Mouse (Mus musculus): ENCODE results near the gene Clp1.
A peak's percentile ranks its signal among the peaks of the same experiment; 100 is the strongest.

Clp1 gene

DNA sequence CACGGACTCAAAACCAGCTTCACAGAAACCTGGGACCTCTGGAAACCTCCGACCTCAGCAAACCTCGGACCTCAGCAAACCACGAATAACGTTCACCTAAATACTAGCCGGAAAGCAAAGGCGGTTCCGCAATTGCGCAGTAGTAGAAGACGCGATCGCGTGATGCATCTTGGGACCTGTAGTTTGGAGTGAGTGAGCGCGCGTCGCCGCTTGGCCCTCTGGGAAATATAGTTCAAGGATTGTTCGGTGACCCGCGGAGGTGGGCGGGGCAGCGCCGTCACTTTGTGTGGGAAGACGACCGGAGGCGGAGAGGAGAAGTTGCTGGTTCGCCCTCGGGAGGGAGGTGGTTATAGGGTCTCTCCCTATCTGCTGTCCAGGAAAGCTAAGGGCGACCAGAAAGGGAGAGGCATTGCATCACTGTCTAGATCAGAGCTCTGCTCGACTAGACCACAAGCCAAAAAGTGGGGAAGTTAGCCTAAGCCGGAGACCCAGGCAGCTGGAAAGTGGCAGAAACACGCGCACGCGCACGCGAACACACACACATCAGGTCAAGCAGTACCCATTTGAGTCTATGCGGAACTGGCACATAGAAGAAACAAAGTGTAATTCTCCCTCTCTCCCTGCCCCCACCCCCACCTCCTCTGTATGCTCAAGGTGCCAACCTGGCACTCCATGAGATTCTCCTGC, at the start of gene Clp1:
TSS of gene Clp1 (minus strand) at position 179 of the 687 bp plus-strand sequence.
- DNase-seq = peak; percentile 98

DNA sequence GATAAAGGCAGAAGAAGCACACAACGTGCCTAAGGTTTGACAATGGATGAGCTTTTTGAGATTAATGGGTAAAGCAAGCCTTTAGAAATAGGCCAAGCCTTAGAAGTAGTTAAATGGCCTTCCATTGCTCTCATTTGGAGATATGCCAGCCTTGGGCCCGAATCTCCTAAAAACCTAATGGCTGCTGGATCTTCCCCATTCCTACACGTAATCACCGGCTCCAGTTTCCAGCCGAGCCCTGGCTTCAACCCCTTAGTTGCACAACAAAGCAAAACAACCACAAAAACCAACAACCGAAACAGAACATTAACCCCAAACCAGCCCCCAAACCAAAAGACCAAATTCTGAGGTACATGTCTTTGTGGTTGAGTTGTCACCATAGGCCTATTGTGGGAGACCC, 48.5 kb upstream of the Clp1 start:
- no peak for DNase-seq

DNA sequence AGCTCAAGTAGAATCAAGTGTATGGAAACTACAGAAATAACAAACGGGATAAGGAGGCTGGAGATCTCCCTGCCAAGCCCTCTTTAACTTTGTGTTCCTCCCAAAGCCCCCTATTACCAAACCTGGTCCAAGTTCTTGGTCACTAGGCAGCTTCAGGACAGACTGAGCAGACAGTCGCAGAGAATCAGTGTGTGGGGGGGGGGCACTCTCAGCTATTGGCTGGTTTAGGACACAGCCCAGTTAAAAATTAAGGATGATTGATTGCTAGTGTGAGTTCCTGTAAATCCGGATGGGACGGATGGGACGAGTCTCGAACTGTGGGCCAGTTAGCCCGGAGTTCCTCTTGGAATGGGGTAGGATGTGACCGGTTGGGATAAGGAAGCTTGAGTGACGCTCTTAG, 48.1 kb upstream of the Clp1 start, which contains the start of gene Serping1:
TSS of gene Serping1 (minus strand) at position 204 of the 400 bp plus-strand sequence.
- DNase-seq = no peak

DNA sequence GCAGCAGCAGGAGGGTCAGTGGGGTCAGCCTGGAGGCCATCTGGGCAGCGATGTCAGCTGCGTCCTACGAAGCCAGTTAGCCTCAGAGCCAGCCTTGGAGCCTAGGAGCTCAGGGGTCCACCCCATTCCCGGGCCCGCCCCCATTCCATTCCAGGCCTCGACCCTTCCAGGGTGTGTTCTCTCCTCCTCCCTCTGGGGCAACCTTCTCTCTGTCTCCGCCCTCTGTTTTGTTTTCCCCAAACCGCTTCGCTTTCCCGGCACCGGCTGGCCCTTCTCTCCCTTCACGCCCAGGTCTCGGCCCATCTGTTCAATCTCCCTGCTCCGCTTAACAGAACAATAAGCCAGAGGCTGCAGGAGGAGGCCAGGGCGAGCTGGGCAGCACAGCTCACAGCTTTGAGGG, 47.6 kb upstream of the Clp1 start:
- DNase-seq = no peak

DNA sequence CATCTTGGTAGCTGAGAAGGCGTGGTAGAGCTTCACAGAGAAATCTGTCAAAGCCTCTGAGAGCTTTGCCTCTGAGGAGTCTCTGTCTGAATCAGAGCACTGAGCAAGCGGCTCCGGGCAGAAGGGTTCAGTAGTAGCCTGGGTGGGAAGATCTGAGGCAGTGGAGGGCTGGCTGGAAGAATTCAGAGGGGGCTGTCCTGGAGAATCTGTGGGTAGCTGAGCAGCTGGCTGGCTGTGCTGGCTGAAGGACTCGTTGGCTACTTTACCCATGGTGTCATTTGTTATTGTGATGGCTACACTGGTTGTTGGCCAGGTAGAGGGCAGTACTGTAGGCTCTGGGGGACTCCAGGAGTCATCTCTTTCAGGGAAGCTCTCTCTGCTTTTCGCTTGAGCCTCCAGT, 46.0 kb upstream of the Clp1 start:
- no peak for DNase-seq

DNA sequence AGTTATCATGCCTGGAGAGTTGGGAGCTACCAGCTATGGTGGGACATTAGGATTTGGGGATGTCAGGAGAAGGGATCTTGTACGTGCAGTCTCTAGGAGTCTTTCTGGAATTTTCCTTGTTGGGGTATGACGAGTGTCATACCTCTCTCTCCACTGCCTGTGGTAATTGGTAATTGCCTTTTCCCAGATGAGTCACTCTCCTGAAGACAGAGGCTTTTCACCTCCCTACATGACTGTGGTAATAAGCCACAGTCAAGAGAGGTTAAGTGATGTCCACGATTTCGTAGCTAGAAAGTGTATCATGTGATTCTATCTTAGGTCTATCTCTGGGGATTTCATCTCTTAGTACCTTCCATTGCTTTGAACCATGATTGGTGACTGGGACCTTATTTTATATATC, 45.3 kb upstream of the Clp1 start:
- no peak for DNase-seq

DNA sequence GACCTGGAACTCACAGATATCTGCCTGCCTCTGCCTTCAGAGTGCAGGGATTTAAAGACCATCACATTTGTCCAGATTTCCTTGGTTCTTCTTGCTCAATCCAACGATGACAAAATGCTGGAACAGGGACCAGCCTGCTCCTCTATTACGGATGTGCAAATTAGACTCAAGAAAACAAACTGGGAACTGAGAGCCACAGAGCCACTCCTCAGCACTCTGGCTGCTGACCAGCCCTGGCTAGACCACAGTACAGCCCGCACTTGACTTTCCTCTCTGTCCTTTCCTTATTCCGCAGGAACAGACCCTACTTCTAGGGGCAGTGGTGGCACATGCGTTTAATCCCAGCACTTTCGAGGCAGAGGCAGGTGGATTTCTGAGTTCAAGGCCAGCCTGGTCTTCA, 43.4 kb upstream of the Clp1 start:
- no peak for DNase-seq

DNA sequence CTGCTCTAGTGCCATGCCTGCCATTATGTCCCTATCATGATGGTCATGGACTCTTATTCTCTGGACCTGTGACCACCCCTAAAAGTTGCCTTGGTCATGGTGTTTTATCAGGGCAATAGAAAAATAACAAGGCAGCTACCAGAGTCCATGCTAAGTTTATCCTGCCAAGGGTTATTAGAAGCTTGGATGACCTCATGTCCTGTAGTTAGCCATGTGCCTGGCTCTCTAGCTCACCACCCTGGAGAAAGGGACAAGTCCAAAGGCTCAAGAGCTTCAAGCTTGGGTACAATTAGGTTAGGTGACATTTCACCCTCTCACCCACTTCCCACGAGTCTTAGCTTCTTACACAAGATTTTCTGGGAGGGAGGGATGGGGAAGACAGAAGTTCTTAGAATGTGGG, 35.7 kb upstream of the Clp1 start:
- no peak for DNase-seq

DNA sequence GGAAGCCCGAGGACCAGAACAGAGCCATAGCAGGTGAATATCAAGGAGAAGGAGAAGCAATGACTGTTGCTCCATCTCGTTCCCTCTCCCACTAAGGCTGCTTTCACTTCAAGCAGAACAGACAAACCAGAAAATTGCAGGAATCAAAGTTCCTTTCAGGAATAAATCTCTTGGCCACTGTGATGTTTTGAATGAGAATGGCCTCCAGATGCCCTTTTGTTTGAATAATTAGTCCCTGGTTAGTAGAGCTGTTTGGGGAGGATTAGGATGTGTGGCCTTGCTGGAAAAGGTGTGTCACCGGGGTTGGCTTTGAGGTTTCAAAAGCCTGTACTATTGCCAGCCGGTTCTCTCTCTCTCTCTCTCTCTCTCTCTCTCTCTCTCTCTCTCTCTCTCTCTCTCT, 35.1 kb upstream of the Clp1 start:
- no peak for DNase-seq

DNA sequence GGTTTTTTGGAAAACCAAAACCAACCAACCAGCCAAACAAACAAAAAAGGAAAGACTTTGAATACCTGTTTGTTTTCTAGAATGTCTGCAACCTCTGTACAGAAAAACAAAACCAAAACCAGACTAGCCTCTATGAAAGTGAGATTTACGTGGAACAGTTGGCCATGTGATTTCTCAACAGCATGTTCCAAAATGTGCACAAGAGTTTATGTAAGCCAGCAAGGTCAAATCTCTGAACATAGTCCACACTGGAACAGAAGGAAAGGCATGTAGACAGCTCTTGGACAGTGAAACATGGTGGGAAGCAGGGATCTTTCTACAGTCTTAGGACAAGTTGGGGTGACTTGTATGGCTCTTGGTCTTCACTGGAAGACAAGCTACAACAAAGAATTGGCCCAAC, 34.7 kb upstream of the Clp1 start:
- no peak for DNase-seq

DNA sequence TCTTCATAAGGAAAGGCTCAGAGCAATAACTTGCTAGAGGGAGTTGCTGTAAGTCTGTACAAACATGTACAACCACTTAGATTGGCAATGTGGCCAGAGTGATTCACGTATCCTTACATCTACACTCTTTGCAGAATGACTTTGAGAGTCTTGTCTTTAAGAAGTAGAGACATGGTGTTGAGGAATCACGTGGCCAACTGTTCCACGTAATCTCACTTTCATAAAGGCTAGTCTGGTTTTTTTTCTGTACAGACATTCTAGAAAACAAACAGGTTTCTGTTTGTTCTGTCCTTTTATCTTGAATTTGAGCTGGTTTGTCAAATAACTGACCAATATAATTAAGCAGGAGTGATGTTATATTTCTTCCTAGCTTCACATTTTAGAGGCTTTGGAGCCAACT, 34.2 kb upstream of the Clp1 start:
- DNase-seq = no peak

DNA sequence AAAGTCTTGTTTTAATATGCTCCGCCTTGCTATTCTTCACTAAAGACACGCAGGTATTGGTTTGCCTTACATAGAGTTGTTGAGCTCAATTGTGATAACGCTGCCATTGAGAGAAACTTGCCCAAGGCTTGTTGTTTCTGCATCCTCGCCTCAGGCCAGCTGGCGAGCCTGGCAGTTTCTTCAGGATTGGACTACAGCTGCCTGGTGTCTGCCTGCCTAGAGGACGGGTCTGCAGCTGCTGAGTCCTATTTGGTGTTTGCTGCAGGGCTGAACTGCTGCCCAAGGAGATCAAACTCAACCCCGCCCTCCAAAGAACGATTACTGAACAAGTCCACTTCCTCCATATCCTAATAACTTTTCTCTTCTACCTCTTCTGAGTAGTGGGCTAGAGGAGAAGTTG, 33.6 kb upstream of the Clp1 start:
- DNase-seq = no peak

DNA sequence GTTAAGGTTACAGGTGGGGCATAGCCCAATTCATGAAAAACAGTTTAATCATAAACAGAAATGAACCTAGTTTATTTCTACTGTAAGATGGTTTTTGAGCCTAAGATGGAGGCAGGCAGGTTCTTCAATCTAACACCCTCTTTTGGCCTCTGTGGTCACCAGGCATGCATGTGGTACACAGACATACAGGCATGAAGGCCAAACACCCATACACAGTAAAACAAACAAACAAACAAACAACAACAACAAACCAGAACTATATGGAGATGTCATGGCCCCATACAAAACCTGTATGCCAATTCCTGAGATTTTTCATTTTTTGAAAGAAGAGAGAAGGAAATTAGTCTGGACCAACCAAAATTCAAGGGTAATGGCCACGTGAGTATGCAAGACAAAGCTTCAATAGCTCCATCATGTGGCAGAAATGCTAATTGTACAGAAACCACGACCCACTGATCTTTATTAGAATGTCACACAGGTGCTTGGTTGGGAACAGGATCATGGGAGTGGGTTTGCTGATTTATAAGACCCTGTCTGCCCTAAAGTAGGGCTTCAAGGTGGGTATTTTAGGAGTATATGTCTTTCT, 31.5 kb upstream of the Clp1 start:
- DNase-seq = no peak

DNA sequence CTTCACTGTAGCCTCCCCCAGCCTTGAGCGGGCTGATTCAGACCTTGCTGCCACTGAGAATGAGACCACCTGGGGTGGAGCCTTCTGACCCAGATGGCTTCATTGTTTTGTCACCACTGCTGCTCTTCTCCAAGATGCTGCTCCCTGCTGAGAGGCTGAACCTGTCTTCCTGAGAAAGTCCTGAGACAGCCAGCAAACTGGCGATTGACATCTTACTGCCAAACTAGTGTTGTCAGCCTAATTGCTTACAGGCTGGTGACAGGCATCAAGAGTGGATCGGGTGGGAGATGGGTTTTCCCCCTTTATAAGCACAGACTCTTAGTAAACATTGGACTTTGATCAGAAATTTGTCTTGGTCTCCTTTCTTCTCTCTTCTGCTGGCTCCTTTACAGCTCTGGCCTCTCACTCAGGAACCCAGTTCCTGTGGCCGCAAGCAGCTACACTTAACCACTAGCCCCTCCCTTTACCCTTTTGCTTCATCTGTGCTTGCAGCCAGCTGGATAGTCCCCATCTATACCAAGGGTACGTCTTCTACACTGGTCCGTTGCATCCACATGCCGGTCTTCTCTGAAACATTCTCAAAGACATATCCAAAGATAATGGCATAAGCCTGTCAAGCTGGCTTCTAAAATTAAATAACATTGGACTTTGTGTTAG, 30.0 kb upstream of the Clp1 start:
- DNase-seq = no peak

DNA sequence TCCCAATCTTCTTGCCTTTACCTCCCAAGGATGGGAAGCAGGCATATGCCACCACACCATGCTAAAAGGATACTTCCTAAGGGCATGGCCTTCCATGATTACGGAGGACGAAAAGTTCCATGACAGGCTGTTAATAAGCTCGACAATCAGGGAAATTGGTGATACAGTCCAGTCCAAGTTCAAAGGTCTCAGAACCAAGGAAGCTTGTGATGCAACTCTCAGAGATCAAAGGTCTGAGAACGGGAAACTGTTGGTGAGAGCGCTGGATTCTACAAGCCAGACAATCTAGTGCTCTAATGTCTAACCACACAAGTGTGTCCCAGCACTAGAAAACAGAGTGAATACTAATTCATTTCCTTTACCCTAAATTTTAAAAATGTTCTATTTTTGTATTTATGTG, 29.1 kb upstream of the Clp1 start:
- DNase-seq = no peak

DNA sequence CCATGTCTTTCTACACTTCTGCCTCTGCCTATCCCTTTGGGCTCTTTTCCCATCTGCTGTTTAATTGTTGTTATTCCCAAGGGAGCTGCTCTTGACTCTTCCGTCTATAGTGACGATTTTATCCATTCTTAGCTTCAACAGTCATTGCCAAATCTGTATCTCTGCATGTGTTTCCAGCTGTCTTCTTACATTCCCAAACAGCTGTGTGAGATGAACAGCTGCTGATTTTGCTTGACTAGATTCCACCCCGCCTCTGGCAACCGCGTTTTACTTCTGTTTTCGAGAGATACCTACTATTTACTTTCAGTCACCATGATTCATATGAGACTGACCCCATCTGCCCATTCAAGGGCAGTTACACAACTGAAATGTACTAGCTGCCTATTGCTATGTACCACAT, 23.0 kb upstream of the Clp1 start:
- no peak for DNase-seq

DNA sequence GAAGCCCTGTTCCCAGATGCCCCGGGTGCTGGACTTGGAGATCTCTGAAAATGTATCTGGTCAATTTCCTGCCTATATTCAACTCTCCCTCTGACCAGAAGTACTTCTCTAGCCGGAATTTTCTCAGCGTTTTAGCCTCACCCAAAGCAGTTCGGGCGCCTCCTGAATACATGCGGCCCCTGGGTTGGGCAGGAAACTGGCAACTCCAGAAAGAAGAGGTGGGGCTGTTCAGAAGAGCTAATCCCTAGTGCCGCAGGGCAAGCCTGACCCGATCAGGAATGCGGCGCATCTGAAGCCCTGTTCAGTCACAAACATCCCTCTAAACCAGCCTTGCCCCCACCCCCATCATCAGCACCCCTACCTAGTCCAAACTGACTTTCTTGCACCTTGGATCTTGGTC, 17.0 kb upstream of the Clp1 start:
- no peak for DNase-seq

DNA sequence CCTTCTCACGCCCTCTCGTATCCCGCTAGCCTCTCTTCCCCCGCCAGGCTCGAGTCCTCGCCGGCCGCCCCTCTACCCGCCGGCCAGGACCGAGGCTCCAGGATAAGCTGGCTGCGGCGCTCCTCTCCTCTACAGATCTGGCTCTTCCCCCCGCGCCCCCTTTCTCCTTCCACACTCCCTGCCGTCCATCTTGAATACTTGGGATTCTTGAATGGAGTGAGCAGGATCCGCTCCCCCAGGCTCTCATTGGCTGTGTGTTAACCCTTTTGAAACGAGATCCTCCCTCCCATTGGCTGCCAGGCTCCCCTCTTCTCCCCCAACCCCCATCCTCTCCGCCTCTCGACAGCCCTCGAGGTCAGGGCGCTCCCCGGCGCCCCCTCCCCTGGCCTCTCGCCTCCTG, 16.4 kb upstream of the Clp1 start, which contains the start of gene Gm19426:
TSS of gene Gm19426 (minus strand) at position 95 of the 400 bp plus-strand sequence.
- peak; percentile 62 for DNase-seq

DNA sequence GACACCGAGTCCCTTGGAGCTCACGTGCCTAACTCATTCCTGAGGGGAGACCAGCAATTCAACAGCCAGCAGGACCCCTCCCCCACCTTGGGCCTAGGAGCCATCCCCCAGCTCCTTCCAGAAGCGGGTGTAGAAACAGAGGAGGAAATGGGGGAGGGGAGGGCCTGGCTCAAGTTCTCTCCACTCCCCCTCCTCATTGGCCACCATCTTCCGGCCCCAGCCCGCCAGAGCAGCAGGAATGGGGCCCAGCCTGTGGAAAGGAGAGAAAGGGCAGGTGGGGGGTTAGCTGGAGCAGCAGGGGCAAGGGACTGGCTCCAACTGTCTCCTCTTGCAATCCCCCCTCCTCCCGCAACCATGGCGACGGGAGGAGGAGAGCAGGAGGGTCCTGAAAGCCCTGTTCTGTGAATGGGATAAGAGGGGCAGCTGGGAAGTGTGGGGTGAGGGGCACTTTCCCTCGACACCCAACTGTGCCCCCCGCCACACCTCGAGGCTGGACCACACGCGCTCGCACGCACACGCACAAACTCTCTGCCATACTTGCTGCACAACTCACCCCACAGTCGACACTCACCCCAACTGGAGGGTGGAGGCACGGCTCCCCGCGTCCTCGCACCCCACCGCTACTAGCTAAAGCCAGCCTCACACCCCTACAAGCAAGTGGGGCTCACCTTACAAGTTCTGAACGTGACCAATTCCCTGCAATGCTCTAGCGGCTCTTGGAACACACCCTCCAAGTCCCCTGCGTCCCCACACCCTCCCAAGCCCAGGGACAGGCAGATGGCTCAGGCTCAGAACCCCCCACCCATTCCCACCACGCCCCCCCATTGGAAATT, 15.5 kb upstream of the Clp1 start:
- no peak for DNase-seq

DNA sequence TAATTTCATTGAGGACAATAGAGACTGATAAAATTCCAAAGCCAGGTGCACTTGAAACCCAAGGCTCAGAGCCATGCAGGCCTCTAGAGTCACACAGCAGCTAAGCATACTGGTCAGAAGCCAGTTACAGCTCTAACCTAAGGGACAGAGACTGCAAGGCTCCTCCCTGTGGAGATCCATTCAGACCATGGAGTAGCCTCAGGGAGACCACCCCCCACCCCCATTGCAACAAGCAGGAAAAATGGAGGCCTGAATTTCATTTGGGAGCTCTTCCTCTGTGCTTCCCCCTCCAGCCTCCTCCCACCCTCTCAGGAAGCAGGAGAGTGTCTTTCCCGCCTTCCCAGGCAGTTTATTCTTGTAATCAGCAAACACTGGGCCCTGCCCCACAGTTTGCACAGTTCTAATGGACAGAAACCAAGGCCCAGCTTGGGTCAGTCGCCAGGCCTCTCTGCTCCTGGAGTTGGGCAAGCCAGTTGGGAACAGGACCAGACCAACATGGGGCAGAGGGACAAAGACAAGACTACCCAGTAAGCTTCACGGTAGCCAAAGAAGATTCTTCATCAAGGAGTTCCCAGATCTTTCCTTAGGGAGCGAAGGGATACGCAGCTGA, 14.8 kb upstream of the Clp1 start:
- no peak for DNase-seq

DNA sequence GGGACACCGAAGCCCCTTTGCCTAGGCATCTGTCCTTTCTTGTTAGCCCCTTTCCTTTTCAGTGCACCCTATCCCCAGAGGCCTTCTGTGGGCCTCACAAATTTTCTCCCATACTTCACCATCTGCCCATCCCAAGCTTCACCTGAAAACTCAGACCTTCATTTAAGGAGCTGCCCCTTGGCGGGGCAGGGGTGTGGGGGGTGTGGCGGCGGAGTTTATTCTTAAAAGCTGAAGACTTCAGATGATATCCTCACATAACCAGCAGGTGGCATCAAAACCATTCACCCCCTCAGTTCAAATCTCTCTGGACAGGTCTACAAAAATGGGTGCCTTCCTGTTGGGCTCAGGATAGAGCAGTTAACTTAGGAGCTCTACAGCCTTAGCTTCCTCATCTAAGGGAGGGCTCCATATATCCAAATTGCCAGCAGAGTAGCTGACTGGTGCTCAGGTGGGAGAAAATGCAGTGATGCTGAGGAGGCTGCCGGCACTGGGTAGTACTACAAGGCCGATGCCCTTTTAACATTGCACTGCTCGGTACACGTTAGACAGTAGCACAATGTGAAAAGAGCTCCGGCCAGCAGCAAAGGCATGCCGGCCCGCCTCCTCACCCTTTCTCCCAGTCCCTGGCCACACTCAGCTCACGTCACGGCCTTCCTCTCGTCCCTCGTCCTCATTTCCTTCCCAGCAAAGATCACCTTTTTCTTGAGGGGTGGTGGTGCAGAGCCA, 13.6 kb upstream of the Clp1 start:
- no peak for DNase-seq

DNA sequence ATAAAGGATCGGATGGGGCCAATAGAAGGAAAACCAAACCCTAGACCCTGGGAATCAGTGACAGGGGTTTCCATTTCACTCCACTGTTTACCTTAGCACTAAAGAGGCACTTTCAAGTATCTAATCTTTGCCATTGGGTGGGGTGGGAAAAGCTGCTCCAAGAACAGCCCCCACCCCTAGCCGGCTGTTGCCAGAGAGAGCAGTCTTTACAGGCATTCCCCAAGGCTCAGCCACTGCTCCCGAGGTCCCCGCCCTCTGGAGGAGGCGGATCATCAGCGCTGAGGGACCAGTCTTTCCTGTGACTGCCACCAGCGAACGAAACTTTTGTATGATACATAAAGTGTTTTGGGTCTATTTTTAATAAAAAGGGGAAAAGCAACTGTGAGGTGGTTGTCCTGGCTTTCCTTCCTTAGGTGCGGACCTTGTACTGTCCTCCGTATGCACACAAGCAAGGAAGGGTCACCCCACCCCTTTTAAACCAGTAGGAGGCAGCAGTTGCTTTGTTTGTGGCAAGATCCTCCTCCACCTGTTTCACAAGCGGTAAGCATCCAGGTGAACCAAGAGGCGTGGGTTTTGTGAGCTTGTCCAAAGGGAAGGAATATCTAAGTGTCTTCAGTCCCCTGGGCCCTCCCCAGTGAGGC, 11.2 kb upstream of the Clp1 start:
- no peak for DNase-seq
